In genomic region chr4:141060426-141061301, GRCm38 (mm10) we compare ENCODE assay signal across 8 mouse cellular contexts. TPM values are rescaled to one million over a fixed set of nuclear protein-coding genes. Genes with fewer than 3 reads are reported as not detected.
A peak's percentile ranks its signal among the peaks of the same experiment; 100 is the strongest.
DNase-seq lines count a peak whose midpoint lies in the region; ATAC-seq and TF ChIP-seq lines count a peak whose summit lies in the region.

Gene Crocc, minus strand, starts transcription at chr4:141060550.

- peak; percentile 92 for TF ChIP-seq CTCF in kidney, adult 2 months (conservative IDR thresholded peaks at IDR 0.05; ENCODE audit: insufficient read depth, insufficient read length, low read depth, low read length)
- TF ChIP-seq CTCF in spleen, adult 2 months (IDR thresholded peaks at IDR 0.05; ENCODE audit: extremely low read depth, insufficient read depth, insufficient read length, insufficient replicate concordance) = peak; percentile 96

- peak within 1 kb of the TSS; percentile 95 for H3K27ac ChIP-seq in embryonic facial prominence, embryonic 13.5 days
- peak within 1 kb of the TSS; percentile 72 for H3K27ac ChIP-seq in kidney, adult 2 months (ENCODE audit: insufficient read depth, low read depth, low read length)
- H3K27ac ChIP-seq in limb, embryonic 12.5 days = peak within 1 kb of the TSS; percentile 92
- peak within 1 kb of the TSS; percentile 93 for H3K27ac ChIP-seq in midbrain, embryonic 15.5 days
- peak within 1 kb of the TSS; percentile 80 for H3K27ac ChIP-seq in spleen, adult 2 months (ENCODE audit: insufficient read depth, low read length)

- peaks cover 19% of the 10 kb centered on the region for H3K4me1 ChIP-seq in embryonic facial prominence, embryonic 13.5 days
- H3K4me1 ChIP-seq in kidney, adult 2 months (ENCODE audit: control insufficient read depth, insufficient read depth, low read length) = no peaks in the 10 kb centered on the region; the same call in 1 of the 2 replicates
- peaks cover 21% of the 10 kb centered on the region for H3K4me1 ChIP-seq in limb, embryonic 12.5 days (replicated peaks)
- H3K4me1 ChIP-seq in midbrain, embryonic 15.5 days = peaks cover 21% of the 10 kb centered on the region
- H3K4me1 ChIP-seq in spleen, adult 2 months (ENCODE audit: control insufficient read depth, insufficient read depth, insufficient read length) = no peaks in the 10 kb centered on the region

- H3K4me3 ChIP-seq in embryonic facial prominence, embryonic 13.5 days = peak within 1 kb of the TSS; percentile 67
- peak within 1 kb of the TSS; percentile 68 for H3K4me3 ChIP-seq in kidney, adult 2 months (ENCODE audit: insufficient read depth, low read depth, low read length)
- H3K4me3 ChIP-seq in limb, embryonic 12.5 days (replicated peaks) = peak within 1 kb of the TSS; percentile 71
- peak within 1 kb of the TSS; percentile 58 for H3K4me3 ChIP-seq in midbrain, embryonic 15.5 days
- peak within 1 kb of the TSS; percentile 73 for H3K4me3 ChIP-seq in spleen, adult 2 months (ENCODE audit: extremely low read depth, insufficient read depth, insufficient read length)

- peak; percentile 95 for ATAC-seq in embryonic facial prominence, embryonic 13.5 days (ENCODE audit: insufficient number of reproducible peaks, insufficient read depth, low FRiP score, low TSS enrichment, low read depth)
- ATAC-seq in limb, embryonic 12.5 days (ENCODE audit: insufficient number of reproducible peaks, insufficient read depth, low FRiP score, low TSS enrichment, low read depth) = peak; percentile 91
- peak; percentile 94 for ATAC-seq in midbrain, embryonic 15.5 days (replicated peaks)

- H3K4me2 ChIP-seq in embryonic facial prominence, embryonic 13.5 days = peak within 1 kb of the TSS; percentile 74
- H3K4me2 ChIP-seq in limb, embryonic 12.5 days = peak within 1 kb of the TSS; percentile 75
- H3K4me2 ChIP-seq in midbrain, embryonic 15.5 days = peak within 1 kb of the TSS; percentile 77

- H3K27me3 ChIP-seq in embryonic facial prominence, embryonic 13.5 days = no peaks in the 10 kb centered on the region
- H3K27me3 ChIP-seq in kidney, adult 2 months (replicated peaks; ENCODE audit: control insufficient read depth, insufficient read depth, low read length) = no peaks in the 10 kb centered on the region
- no peaks in the 10 kb centered on the region for H3K27me3 ChIP-seq in limb, embryonic 12.5 days
- H3K27me3 ChIP-seq in midbrain, embryonic 15.5 days (replicated peaks) = no peaks in the 10 kb centered on the region
- H3K27me3 ChIP-seq in spleen, adult 2 months (ENCODE audit: control insufficient read depth, insufficient read depth, low read length) = no peaks in the 10 kb centered on the region

- no peak for TF ChIP-seq POLR2A in kidney, adult 2 months (IDR thresholded peaks at IDR 0.05; ENCODE audit: low read depth, low read length)
- TF ChIP-seq POLR2A in spleen, adult 2 months (IDR thresholded peaks at IDR 0.05; ENCODE audit: low read depth, low read length) = peak; percentile 61

- peak; percentile 99 for DNase-seq in 3134 (ENCODE audit: extremely low read depth, insufficient read length, low spot score)
- DNase-seq in adrenal gland, postnatal 36 days = peak; percentile 100
- DNase-seq in heart, adult 18-20 months = peak; percentile 99 to 100
- peak; percentile 99 for DNase-seq in kidney, adult 2 months
- peak; percentile 98 to 100 for DNase-seq in spleen, adult 2 months (ENCODE audit: low read depth in 1 of 2, low spot score in 2 of 2)

- peak within 1 kb of the TSS; percentile 90 for H3K9ac ChIP-seq in embryonic facial prominence, embryonic 13.5 days
- H3K9ac ChIP-seq in limb, embryonic 12.5 days (replicated peaks) = peak within 1 kb of the TSS; percentile 89
- peak within 1 kb of the TSS; percentile 74 for H3K9ac ChIP-seq in midbrain, embryonic 15.5 days

- H3K36me3 ChIP-seq in embryonic facial prominence, embryonic 13.5 days = peaks cover 25% of the 10 kb centered on the region
- no peaks in the 10 kb centered on the region for H3K36me3 ChIP-seq in kidney, adult 2 months (ENCODE audit: control insufficient read depth, insufficient read depth, low read length)
- H3K36me3 ChIP-seq in limb, embryonic 12.5 days = peaks cover 32% of the 10 kb centered on the region
- peaks cover 2% of the 10 kb centered on the region; the same call in 1 of the 2 replicates for H3K36me3 ChIP-seq in midbrain, embryonic 15.5 days (replicated peaks)
- H3K36me3 ChIP-seq in spleen, adult 2 months (ENCODE audit: control insufficient read depth, insufficient read depth, low read length) = no peaks in the 10 kb centered on the region; the same call in 1 of the 2 replicates

- H3K9me3 ChIP-seq in embryonic facial prominence, embryonic 13.5 days = no peaks in the 10 kb centered on the region
- H3K9me3 ChIP-seq in limb, embryonic 12.5 days = no peaks in the 10 kb centered on the region
- no peaks in the 10 kb centered on the region for H3K9me3 ChIP-seq in midbrain, embryonic 15.5 days

- WGBS in embryonic facial prominence, embryonic 13.5 days = under 1% methylated on average over 77 of the region's 77 CpGs
- WGBS in kidney, adult 2 months = under 1% methylated on average over 77 of the region's 77 CpGs
- under 1% methylated on average over 77 of the region's 77 CpGs for WGBS in limb, embryonic 12.5 days
- whole genome bisulfite sequencing in midbrain, embryonic 15.5 days = under 1% methylated on average over 77 of the region's 77 CpGs
- WGBS in spleen, adult 2 months = under 1% methylated on average over 77 of the region's 77 CpGs

RNA-seq across cellular contexts. Expression of gene Crocc, which starts in this region (rescaled TPM):
- 1 to 10 TPM; 5.5 to 5.8 TPM for total RNA-seq in adrenal gland, postnatal 36 days (2021)
- 6.1 and 7.8 TPM in 2 replicates for polyA plus RNA-seq in embryonic facial prominence, embryonic 13.5 days (2015; fragmentation: Nextera tagmentation; extraction: Ambion mirVana)
- total RNA-seq in heart, adult 18-20 months (2021) = 1 to 10 TPM; 4.1 to 4.3 TPM
- 34.7 and 41.8 TPM in 2 replicates for polyA plus RNA-seq in kidney, adult 2 months (2012; rRNA removed)
- 11.1 and 13.2 TPM in 2 replicates for polyA plus RNA-seq in limb, embryonic 12.5 days (2016; fragmentation: Nextera tagmentation; extraction: Ambion mirVana)
- 7.0 and 8.9 TPM in 2 replicates for polyA plus RNA-seq in midbrain, embryonic 15.5 days (2015; fragmentation: Nextera tagmentation; extraction: Ambion mirVana)
- polyA plus RNA-seq in spleen, adult 2 months (2012; rRNA removed) = 9.8 and 11.7 TPM in 2 replicates

Comparison
In these comparisons a context has a peak if more than half of its experiments do, and no peak if none do; other contexts are left out.
1. Peak in every context shown above with its lines: DNase-seq, ATAC-seq, H3K4me3 ChIP-seq and H3K27ac ChIP-seq.